Mouse (Mus musculus): ENCODE data around the gene Cby1.

The Cby1 gene

DNA sequence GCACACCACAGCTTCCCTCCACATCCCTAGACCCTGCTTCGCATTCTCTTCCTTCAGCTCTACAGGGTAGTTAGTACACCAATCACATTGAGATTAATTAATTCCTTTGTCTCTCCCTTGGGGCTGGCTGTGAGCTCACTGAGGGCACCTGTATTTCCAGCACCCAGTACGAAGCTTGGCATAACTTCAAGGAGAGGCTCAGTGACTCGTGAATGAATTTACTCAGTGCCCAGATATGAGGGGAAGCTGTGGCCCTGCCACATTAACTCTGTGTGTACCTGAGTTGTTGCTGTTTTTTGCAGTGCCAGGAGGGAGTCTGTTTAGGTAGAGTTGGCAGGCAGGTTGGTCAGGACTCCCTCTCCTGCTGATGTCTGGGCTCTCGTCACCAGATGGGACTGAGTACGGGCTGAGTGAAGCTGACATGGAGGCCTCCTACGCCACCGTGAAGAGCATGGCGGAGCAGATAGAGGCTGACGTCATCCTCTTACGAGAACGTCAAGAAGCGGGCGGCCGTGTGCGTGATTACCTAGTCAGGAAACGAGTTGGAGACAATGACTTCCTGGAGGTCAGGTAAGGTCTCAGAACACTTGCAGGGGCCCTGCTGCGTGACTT is 47.7 kb downstream of the Cby1 start:
- no peak for DNase-seq (ENCODE audit: low spot score in 2 of 2)

DNA sequence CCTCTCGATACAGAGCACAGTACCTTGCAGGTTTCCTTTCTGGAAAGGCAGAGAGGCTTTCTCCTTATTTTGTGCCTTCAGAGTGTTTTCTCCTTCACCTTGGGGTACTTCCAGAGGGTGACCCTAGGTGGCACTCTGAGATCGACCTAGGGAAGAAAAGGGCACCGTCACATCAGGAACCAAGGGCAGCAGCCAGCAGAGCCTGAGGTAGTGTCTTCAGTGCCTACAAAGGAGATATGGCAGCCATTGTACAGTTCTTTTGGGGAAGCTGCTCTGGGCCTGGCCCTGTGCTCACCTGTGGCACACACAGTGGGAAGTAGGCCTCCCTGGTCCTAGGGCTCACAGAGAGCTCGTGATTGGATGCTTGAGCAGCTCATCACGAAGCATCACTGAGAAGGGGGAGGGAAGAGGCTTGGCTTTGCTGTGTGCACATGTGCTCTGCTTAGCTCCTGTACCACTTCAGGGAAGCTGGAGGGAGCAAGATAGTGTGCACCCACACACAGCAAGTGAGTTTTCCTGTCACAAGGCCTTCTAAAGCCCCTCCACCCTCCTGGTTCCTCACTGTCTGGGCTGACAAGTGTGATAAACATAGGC is 49.3 kb downstream of the Cby1 start:
- no peak for DNase-seq (ENCODE audit: low spot score in 2 of 2)

DNA sequence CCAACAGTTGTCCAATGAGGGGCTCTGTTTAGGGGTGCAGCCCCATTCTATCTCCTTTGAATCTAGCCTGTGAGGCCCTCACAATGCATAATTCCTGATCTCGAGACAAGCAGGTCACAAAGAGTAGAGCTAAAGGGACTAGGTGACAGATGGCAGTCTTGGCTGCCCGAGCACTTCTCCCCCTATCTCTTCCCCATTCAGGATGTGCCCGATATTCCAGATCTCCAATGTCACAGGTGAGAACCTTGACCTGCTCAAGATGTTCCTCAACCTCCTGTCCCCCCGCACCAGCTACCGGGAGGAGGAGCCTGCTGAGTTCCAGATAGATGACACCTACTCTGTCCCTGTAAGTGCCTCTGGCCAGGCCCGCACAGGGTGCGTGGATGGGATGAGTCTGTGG is 56.6 kb downstream of the Cby1 start:
- no peak for DNase-seq (ENCODE audit: low spot score in 2 of 2)

DNA sequence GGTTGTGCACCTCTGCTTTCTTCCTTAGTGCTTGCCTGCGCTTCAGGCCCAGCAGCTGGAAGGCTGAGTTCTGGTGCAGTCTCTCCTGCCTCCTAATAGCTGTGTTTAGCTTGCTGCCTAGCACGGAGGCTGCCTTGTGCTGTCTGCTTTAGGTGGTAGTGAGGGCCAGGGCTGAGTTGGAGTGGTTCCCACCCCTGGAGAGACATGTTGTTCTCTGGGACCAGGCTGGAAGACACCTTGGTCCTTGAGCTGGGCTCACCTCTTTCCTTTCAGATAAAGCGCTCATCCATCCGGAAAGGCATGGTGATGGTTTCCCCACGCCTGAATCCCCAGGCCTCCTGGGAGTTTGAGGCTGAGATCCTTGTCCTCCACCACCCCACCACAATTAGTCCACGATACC is 57.7 kb downstream of the Cby1 start:
- no peak for DNase-seq (ENCODE audit: low spot score in 2 of 2)

Data from right cerebral cortex, adult 2 months (tissue).